Mouse (Mus musculus): ENCODE data around the gene Adra2b. TPM values are rescaled to one million over a fixed set of nuclear protein-coding genes. Genes with fewer than 3 reads are reported as not detected.

Adra2b gene
- polyA plus RNA-seq, 1 experiment from 2014 or later: 0.62 TPM

DNA sequence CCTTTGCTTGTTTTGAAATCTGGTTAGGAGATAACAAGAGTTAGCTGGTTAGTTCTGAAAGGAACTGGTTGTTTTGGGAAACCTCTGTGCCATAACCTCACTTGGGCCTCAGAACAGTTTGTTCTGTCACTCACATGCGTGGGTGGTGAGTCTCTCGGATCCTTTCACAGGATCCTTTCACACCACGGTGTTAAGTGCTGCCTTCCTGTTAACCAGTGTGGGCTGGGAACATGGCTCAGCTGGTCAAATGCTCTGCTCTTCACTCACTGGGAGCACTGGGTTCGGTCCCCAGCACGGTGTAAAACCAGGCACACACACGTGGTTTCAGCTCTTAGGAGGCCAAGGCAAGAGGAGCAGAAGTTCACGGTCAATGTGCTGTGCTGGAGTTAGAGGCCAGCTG lies 38.6 kb upstream of the Adra2b start:
- Histone ChIP-seq H3K36me3 (ENCODE audit: control insufficient read depth, insufficient read depth) (no peaks in the 10 kb centered on the region), H3K4me3 (replicated peaks; ENCODE audit: low read length) (no peak overlapping the region), H3K27ac (ENCODE audit: low read length) (no peak overlapping the region), H3K9ac (replicated peaks; ENCODE audit: low read depth, low read length) (no peak overlapping the region), H3K27me3 (replicated peaks; ENCODE audit: control insufficient read depth, insufficient read depth, low read length) (no peaks in the 10 kb centered on the region), H3K4me1 (replicated peaks; ENCODE audit: control insufficient read depth, insufficient read depth, low read length) (no peaks in the 10 kb centered on the region), H3K4me2 (ENCODE audit: low read length) (no peak overlapping the region), H3K9me3 (ENCODE audit: control insufficient read depth, low read length) (no peaks in the 10 kb centered on the region)
- 84% methylated on average over 7 of the region's 7 CpGs for WGBS
- no peak for ATAC-seq

DNA sequence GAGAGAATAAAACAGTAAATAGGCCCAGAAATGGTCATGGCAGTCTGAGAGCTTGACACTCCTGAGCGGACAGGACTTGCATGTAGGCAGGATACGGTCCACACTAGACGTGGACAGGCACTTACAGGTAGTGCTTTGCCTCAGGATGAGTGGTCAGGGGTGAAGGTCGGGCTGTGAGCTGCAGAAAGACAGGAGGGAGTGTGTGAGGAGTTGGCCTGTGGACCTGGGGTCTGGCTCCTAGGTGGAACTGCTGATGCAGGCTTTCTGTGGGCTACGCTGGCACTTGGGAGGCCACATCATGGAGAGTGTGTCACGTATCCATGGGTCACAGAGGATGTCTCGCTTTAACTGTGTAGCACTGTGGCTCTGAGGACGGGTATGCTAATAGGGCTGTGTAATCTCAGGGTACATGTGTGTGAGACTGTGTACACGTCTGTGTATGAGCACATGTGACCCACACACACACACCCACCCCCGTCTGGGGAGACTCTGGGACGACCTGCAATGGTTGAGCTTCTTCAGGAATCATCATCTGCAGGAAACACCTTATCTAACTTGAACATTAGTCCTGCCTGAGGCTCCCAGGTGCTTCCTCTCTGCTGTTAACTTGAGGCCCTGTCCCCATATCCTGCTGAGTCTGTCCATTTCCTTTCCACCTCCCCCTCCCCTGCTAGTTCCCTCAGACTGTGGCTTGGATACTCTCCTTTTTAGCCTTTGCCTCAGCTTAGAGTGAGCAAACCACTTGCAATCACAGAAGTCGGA lies 34.7 kb upstream of the Adra2b start:
- Histone ChIP-seq H3K4me3 (replicated peaks; ENCODE audit: low read length) (no peak overlapping the region), H3K9me3 (ENCODE audit: control insufficient read depth, low read length) (no peaks in the 10 kb centered on the region), H3K27me3 (replicated peaks; ENCODE audit: control insufficient read depth, insufficient read depth, low read length) (no peaks in the 10 kb centered on the region), H3K4me2 (ENCODE audit: low read length) (no peak overlapping the region), H3K9ac (replicated peaks; ENCODE audit: low read depth, low read length) (no peak overlapping the region), H3K27ac (ENCODE audit: low read length) (no peak overlapping the region), H3K4me1 (replicated peaks; ENCODE audit: control insufficient read depth, insufficient read depth, low read length) (no peaks in the 10 kb centered on the region), H3K36me3 (ENCODE audit: control insufficient read depth, insufficient read depth) (no peaks in the 10 kb centered on the region)
- WGBS: 76% methylated on average over 12 of the region's 12 CpGs
- ATAC-seq: no peak

DNA sequence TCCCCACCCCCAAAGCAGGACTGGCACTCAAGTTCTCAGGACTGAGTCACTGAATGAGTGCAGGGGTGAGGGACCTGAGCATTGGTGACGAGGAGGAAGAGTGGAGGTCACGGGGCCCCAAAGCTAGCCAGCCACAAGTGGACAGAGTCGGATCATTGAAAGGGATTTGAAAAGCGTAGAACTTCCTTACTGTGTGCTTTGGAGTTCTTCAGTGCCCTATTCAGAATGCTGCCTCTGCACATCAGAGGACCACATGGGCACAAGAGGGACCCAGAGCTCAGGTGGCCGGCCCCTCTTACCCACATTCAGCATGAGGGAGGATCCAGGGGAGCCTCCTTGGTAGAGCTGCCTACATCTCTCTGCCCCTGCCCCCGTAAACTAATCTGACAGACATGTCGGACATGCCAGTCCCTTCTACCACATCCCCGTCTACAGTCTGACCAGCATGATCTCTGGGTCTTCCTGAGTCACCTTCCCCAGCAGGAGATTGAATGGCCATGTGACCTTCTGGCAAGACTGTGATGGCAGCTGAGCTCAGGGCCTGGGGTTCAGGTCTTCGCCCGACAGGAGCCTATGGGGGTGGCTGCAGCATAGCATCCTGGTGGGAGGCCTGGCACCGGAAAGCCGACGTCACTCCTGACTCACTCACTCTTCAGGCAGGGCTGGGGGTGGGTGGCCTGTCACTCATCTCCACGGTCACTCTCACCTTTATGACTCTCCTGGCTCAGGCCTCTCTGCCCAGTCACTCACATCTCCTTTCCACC lies 30.0 kb upstream of the Adra2b start:
- no peaks in the 10 kb centered on the region for H3K36me3 ChIP-seq (ENCODE audit: control insufficient read depth, insufficient read depth)
- peaks cover 24% of the 10 kb centered on the region for H3K27me3 ChIP-seq (replicated peaks; ENCODE audit: control insufficient read depth, insufficient read depth, low read length)
- no peak overlapping the region for H3K4me3 ChIP-seq (replicated peaks; ENCODE audit: low read length)
- no peak overlapping the region for H3K9ac ChIP-seq (replicated peaks; ENCODE audit: low read depth, low read length)
- H3K27ac ChIP-seq (ENCODE audit: low read length): no peak overlapping the region
- no peak overlapping the region for H3K4me2 ChIP-seq (ENCODE audit: low read length)
- WGBS: 84% methylated on average over 14 of the region's 14 CpGs
- ATAC-seq: no peak
- peaks cover 9% of the 10 kb centered on the region; the same call in 1 of the 2 replicates for H3K4me1 ChIP-seq (replicated peaks; ENCODE audit: control insufficient read depth, insufficient read depth, low read length)
- H3K9me3 ChIP-seq (ENCODE audit: control insufficient read depth, low read length): no peaks in the 10 kb centered on the region

DNA sequence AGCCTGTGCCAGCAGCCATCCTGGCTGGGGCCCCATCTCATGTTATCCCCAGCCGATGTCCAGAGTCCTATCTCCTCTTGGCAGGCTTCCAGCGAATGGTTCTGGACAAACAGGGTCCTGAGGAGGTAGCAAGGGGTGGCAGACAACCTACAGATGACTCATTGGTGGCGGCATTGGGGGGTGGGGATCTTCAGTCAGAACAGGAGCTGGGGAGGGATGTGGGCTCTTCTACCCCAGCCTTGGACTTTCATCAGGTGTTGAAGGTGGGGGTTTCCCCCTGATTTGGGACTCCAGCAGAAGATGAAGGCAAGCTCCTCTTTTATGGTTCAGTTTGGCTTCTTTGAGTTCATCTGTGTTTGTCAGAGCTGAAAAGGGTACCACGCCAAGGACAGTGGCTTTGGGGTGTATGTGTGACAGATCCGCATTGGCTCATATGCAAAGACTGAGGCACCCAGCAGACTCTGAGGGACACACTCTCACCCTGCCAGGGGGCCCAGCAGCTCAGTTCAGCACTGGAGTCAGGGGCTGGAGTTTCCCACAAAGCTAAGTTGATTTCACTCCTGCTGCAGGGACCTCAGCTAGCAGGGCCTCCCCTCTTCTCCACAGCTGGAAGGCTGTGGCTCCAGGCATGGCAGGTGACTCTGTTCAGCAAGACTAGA lies 28.9 kb upstream of the Adra2b start:
- H3K9ac ChIP-seq (replicated peaks; ENCODE audit: low read depth, low read length): no peak overlapping the region
- H3K4me1 ChIP-seq (replicated peaks; ENCODE audit: control insufficient read depth, insufficient read depth, low read length): peaks cover 9% of the 10 kb centered on the region; the same call in 1 of the 2 replicates
- no peaks in the 10 kb centered on the region for H3K9me3 ChIP-seq (ENCODE audit: control insufficient read depth, low read length)
- ATAC-seq: no peak
- H3K4me2 ChIP-seq (ENCODE audit: low read length): no peak overlapping the region
- WGBS: 68% methylated on average over 5 of the region's 5 CpGs
- no peaks in the 10 kb centered on the region for H3K36me3 ChIP-seq (ENCODE audit: control insufficient read depth, insufficient read depth)
- no peak overlapping the region for H3K27ac ChIP-seq (ENCODE audit: low read length)
- peaks cover 24% of the 10 kb centered on the region for H3K27me3 ChIP-seq (replicated peaks; ENCODE audit: control insufficient read depth, insufficient read depth, low read length)
- H3K4me3 ChIP-seq (replicated peaks; ENCODE audit: low read length): no peak overlapping the region

DNA sequence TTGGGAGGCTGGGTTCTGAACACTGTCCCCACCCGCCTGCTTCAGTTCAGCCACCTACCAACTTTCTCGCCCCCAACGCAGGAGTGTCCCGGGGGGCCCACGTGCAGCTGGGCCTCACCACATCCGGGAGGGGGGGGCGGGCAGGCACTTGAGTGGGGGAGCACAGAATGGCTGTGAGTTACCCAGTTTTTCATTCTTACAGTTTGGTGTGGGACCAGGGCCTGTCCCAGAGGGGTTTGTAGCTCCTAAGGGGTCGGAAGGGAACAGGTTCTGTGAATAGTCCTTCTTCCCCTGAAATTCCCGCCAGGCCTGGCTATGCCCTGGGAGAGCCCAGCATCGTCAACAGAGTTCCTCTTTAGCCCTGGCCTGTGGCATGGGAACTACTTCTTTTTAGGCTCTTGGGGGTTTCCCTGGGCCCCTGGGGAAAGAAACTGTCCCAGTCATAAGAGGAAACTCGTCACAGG lies 27.9 kb upstream of the Adra2b start:
- H3K4me3 ChIP-seq (replicated peaks; ENCODE audit: low read length): no peak overlapping the region
- H3K9ac ChIP-seq (replicated peaks; ENCODE audit: low read depth, low read length): no peak overlapping the region
- WGBS: 47% methylated on average over 11 of the region's 11 CpGs
- ATAC-seq: no peak
- H3K4me2 ChIP-seq (ENCODE audit: low read length): no peak overlapping the region
- H3K36me3 ChIP-seq (ENCODE audit: control insufficient read depth, insufficient read depth): no peaks in the 10 kb centered on the region
- H3K9me3 ChIP-seq (ENCODE audit: control insufficient read depth, low read length): no peaks in the 10 kb centered on the region
- H3K27ac ChIP-seq (ENCODE audit: low read length): no peak overlapping the region
- H3K4me1 ChIP-seq (replicated peaks; ENCODE audit: control insufficient read depth, insufficient read depth, low read length): peaks cover 9% of the 10 kb centered on the region; the same call in 1 of the 2 replicates
- H3K27me3 ChIP-seq (replicated peaks; ENCODE audit: control insufficient read depth, insufficient read depth, low read length): peaks cover 24% of the 10 kb centered on the region

DNA sequence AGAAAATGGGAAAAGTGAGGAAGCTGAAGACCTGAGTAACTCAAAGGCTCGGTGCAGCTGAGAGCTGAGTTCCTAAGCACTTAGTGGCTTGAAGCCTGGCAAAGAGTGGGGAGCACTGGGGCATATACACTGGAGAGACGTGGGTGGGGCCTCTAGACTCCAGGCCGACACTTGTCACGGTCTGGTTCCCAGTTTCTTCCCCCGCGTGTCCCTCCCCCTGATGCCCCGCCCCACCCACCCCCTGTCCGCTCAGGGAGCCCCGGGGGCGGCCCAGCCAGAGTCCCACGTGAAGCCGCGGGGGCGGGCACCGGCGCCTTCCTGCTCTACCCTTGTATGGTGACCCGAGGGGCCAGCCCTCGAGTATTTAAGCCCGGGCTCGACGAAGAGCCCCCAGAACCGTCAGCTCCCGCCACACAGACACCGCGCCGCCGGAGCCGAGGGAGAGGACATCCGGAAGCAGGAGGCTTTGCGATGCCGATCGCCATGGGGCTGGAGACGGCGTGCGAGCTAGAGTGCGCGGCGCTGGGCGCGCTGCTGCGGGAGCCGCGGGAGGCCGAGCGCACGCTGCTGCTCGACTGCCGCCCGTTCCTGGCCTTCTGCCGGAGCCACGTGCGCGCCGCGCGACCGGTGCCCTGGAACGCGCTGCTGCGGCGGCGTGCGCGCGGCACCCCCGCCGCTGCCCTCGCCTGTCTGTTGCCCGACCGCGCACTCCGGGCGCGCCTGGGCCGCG lies 27.1 kb upstream of the Adra2b start, which contains the start of gene Dusp2:
Gene Dusp2, plus strand, starts transcription at position 393 of the 730 bp plus-strand sequence.
- peaks cover 9% of the 10 kb centered on the region; the same call in 1 of the 2 replicates for H3K4me1 ChIP-seq (replicated peaks; ENCODE audit: control insufficient read depth, insufficient read depth, low read length)
- peak within 1 kb of the TSS; percentile 61 for H3K4me3 ChIP-seq (replicated peaks; ENCODE audit: low read length)
- no peaks in the 10 kb centered on the region for H3K9me3 ChIP-seq (ENCODE audit: control insufficient read depth, low read length)
- H3K27me3 ChIP-seq (replicated peaks; ENCODE audit: control insufficient read depth, insufficient read depth, low read length): peaks cover 24% of the 10 kb centered on the region
- WGBS: under 1% methylated on average over 68 of the region's 76 CpGs
- no peak within 1 kb of the TSS for H3K27ac ChIP-seq (ENCODE audit: low read length)
- peak; percentile 87 for ATAC-seq
- H3K4me2 ChIP-seq (ENCODE audit: low read length): peak within 1 kb of the TSS; percentile 88
- H3K9ac ChIP-seq (replicated peaks; ENCODE audit: low read depth, low read length): peak within 1 kb of the TSS; percentile 69
- no peaks in the 10 kb centered on the region for H3K36me3 ChIP-seq (ENCODE audit: control insufficient read depth, insufficient read depth)

DNA sequence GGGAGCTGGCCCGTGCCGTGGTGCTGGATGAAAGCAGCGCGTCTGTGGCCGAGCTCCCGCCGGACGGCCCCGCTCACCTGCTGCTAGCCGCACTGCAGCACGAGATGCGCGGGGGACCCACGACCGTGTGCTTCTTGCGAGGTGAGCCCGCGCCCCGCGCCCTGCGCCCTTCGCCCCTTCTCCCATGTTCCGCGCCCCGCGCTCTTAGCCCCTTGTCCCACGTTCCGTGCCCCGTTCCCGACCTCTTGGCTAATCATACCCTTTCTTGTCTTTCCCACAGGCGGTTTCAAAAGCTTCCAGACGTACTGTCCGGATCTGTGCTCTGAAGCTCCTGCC lies 26.5 kb upstream of the Adra2b start:
- H3K4me2 ChIP-seq (ENCODE audit: low read length): peak overlapping the region; percentile 88
- no peak for ATAC-seq
- peaks cover 9% of the 10 kb centered on the region; the same call in 1 of the 2 replicates for H3K4me1 ChIP-seq (replicated peaks; ENCODE audit: control insufficient read depth, insufficient read depth, low read length)
- no peak overlapping the region for H3K27ac ChIP-seq (ENCODE audit: low read length)
- 4% methylated on average over 33 of the region's 33 CpGs for WGBS
- H3K36me3 ChIP-seq (ENCODE audit: control insufficient read depth, insufficient read depth): no peaks in the 10 kb centered on the region
- H3K9me3 ChIP-seq (ENCODE audit: control insufficient read depth, low read length): no peaks in the 10 kb centered on the region
- H3K4me3 ChIP-seq (replicated peaks; ENCODE audit: low read length): peak overlapping the region; percentile 61
- H3K9ac ChIP-seq (replicated peaks; ENCODE audit: low read depth, low read length): peak overlapping the region; percentile 69
- peaks cover 24% of the 10 kb centered on the region for H3K27me3 ChIP-seq (replicated peaks; ENCODE audit: control insufficient read depth, insufficient read depth, low read length)

DNA sequence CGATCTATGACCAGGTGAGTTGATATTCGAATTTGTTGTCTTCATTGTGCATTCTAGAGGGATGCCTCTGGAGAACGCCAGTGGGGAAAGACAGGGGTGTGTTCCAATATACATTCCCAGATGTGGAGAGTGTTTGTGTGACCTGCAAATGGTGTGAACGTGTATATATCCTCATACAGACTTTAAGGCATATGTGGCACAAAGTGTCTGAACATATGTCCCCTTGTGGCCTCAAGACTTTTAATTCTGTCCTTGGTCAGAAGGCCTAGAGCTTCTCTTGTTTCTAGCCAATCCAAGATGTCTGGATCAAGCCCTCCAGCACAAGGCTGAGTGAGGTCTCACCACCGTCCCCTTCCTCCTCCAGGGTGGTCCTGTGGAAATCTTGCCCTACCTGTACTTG lies 26.1 kb upstream of the Adra2b start:
- 55% methylated on average over 5 of the region's 5 CpGs for WGBS
- peaks cover 9% of the 10 kb centered on the region; the same call in 1 of the 2 replicates for H3K4me1 ChIP-seq (replicated peaks; ENCODE audit: control insufficient read depth, insufficient read depth, low read length)
- peak overlapping the region; percentile 61 for H3K4me3 ChIP-seq (replicated peaks; ENCODE audit: low read length)
- ATAC-seq: no peak
- no peaks in the 10 kb centered on the region for H3K36me3 ChIP-seq (ENCODE audit: control insufficient read depth, insufficient read depth)
- no peaks in the 10 kb centered on the region for H3K9me3 ChIP-seq (ENCODE audit: control insufficient read depth, low read length)
- no peak overlapping the region for H3K27ac ChIP-seq (ENCODE audit: low read length)
- H3K4me2 ChIP-seq (ENCODE audit: low read length): peak overlapping the region; percentile 88
- peak overlapping the region; percentile 69 for H3K9ac ChIP-seq (replicated peaks; ENCODE audit: low read depth, low read length)
- peaks cover 24% of the 10 kb centered on the region for H3K27me3 ChIP-seq (replicated peaks; ENCODE audit: control insufficient read depth, insufficient read depth, low read length)

Measured in forebrain, embryonic 16.5 days (tissue).